Mouse (Mus musculus): ENCODE results near the gene Olfr1055. TPM values are rescaled to one million over a fixed set of nuclear protein-coding genes. Genes with fewer than 3 reads are reported as not detected.
"Not testable (repeated sequence)": the region's sequence is repeated elsewhere in the genome, so short reads cannot be mapped to it uniquely, and the experiment has no call there.

Gene Olfr1055
- not detected in 2 replicates for polyA plus RNA-seq (2016; fragmentation: Nextera tagmentation; extraction: Ambion mirVana)

DNA sequence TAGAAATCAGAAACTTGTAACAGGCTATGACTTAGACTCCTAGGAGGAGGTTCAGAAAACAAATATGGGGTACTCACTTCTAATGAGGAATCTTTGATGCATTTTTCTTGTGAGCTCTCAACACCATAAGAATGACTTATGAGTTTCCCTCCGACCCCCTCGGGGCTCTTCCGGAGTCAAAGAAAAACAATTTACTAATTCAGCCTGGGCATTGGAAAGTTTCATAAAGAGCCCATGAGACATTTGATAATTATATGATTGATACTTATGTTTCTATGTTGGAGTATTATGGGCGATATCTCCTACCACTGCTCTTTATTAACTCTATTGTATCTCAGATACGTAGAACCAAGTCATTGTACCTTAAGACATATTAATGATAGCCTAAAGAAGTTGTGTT, at the start of gene Olfr1055:
Gene Olfr1055 (minus strand): TSS at position 101 of the 400 bp plus-strand sequence.
- H3K4me1 ChIP-seq: no peaks in the 10 kb centered on the region
- no peaks in the 10 kb centered on the region for H3K9me3 ChIP-seq
- H3K9ac ChIP-seq: no peak within 1 kb of the TSS
- no peaks in the 10 kb centered on the region for H3K36me3 ChIP-seq
- no peak within 1 kb of the TSS for H3K4me2 ChIP-seq (replicated peaks)
- ATAC-seq (ENCODE audit: low FRiP score, low read depth): no peak
- no peaks in the 10 kb centered on the region for H3K27me3 ChIP-seq (replicated peaks)
- WGBS: 92% methylated on average over 5 of the region's 5 CpGs
- H3K27ac ChIP-seq: no peak within 1 kb of the TSS
- H3K4me3 ChIP-seq: no peak within 1 kb of the TSS

- no peak overlapping the region for H3K27ac ChIP-seq
- H3K4me1 ChIP-seq: no peaks in the 10 kb centered on the region
- WGBS: 95% methylated on average over 2 of the region's 2 CpGs
- H3K27me3 ChIP-seq (replicated peaks): no peaks in the 10 kb centered on the region
- no peaks in the 10 kb centered on the region for H3K9me3 ChIP-seq
- no peak overlapping the region for H3K4me2 ChIP-seq (replicated peaks)
- no peak overlapping the region for H3K9ac ChIP-seq
- H3K36me3 ChIP-seq: no peaks in the 10 kb centered on the region
- no peak for ATAC-seq (ENCODE audit: low FRiP score, low read depth)
- no peak overlapping the region for H3K4me3 ChIP-seq
These were observed 45.0 kb upstream of the Olfr1055 start for GRCm38 (mm10) chr2:86395114-86395513.

DNA sequence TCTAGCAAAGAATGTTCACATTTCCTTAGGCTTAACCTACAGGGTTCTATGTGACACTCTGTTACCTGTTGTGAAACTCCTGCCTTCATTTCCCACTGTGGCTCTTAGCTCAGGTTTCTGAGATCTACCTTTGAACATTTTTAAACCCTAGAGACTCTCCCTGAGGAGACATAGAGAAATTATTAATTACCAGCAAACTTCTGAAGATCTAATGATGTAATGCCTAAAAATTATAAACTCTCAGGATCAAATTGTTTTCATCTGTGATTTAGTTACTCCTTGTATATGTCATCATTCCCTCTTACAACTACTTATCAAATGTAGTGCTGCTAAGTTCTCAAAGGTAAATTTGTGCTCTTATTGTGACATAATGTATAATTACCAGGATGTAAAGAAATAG, 38.4 kb upstream of the Olfr1055 start, which contains the start of gene Olfr1058:
Gene Olfr1058 (minus strand): TSS at position 101 of the 400 bp plus-strand sequence.
- not testable (repeated sequence) for ATAC-seq (ENCODE audit: low FRiP score, low read depth); H3K27me3 ChIP-seq (replicated peaks); H3K9me3 ChIP-seq; H3K4me1 ChIP-seq; H3K4me2 ChIP-seq (replicated peaks); H3K36me3 ChIP-seq; H3K4me3 ChIP-seq; H3K27ac ChIP-seq; H3K9ac ChIP-seq

DNA sequence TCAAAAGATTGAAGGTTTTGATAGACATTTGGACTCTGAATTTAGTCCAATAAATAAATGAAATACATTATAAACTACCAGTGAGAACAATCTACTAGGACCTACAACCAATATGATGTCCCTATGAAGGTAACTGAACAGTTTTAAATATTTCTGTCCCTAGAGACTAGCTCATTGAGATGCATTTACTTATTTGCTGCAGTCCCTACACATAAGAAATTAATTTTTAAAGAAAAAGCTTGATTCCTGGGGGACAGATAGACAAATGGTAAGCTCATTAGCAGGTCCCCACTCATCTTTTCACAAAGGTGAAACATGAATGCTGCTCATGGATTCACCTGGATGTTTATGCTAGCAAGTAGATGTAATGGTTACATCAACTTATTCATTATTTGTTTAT, 28.2 kb upstream of the Olfr1055 start, which contains the start of gene Olfr1057:
Gene Olfr1057 (minus strand): TSS at position 101 of the 400 bp plus-strand sequence.
- Histone ChIP-seq H3K27me3 (replicated peaks) (no peaks in the 10 kb centered on the region), H3K9me3 (no peaks in the 10 kb centered on the region), H3K4me2 (replicated peaks) (no peak within 1 kb of the TSS), H3K4me3 (no peak within 1 kb of the TSS), H3K4me1 (no peaks in the 10 kb centered on the region), H3K9ac (no peak within 1 kb of the TSS), H3K27ac (no peak within 1 kb of the TSS), H3K36me3 (no peaks in the 10 kb centered on the region)
- no peak for ATAC-seq (ENCODE audit: low FRiP score, low read depth)

DNA sequence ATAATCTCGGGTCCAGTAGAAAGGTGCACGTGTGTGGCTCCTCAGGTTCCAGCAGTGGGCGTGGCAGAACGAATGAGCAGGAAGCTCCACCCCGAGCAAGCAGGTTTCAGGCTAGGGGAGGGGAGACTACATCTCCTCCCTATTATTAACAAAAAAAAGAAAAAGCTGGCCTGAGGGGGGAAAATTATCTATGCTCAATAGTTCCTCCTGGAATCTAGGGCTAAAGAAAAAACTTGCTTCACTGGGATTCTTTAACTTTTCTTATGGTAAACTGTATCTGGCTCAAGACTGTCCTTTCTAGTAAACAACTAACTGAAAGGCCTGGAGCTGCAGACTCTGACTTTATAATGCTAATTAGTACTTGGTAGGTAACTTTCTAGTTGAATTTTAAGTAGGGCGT, 16.3 kb upstream of the Olfr1055 start:
- H3K9ac ChIP-seq; H3K27ac ChIP-seq; H3K4me1 ChIP-seq; H3K4me3 ChIP-seq; H3K4me2 ChIP-seq (replicated peaks); H3K9me3 ChIP-seq; H3K27me3 ChIP-seq (replicated peaks); H3K36me3 ChIP-seq; ATAC-seq (ENCODE audit: low FRiP score, low read depth): not testable (repeated sequence)
- WGBS: no CpG with 5 or more reads among the region's 6 CpGs

DNA sequence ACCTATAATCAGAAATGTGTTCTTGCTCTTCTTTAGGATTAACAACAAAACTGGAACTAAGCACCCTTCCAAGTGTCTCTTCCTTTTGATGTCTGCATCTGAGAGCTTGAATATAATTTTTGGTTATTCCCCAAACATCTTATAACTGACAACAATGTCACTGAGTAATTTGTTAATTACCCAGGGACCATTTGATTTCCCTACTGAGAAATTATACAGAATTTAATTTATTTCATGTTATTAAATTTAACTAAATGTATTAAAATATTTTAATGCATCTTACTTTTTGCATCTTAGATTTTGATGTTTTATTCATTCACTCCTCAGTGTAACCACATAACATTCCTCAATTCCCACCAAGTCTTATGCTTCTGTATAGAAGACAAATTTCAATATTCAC, 12.3 kb upstream of the Olfr1055 start, which contains the start of gene Olfr1056:
Gene Olfr1056 (minus strand): TSS at position 101 of the 400 bp plus-strand sequence.
- Histone ChIP-seq H3K27me3 (replicated peaks) (no peaks in the 10 kb centered on the region), H3K4me1 (no peaks in the 10 kb centered on the region), H3K4me2 (replicated peaks) (no peak within 1 kb of the TSS), H3K4me3 (no peak within 1 kb of the TSS), H3K9ac (no peak within 1 kb of the TSS), H3K9me3 (no peaks in the 10 kb centered on the region), H3K27ac (no peak within 1 kb of the TSS), H3K36me3 (no peaks in the 10 kb centered on the region)
- no peak for ATAC-seq (ENCODE audit: low FRiP score, low read depth)

DNA sequence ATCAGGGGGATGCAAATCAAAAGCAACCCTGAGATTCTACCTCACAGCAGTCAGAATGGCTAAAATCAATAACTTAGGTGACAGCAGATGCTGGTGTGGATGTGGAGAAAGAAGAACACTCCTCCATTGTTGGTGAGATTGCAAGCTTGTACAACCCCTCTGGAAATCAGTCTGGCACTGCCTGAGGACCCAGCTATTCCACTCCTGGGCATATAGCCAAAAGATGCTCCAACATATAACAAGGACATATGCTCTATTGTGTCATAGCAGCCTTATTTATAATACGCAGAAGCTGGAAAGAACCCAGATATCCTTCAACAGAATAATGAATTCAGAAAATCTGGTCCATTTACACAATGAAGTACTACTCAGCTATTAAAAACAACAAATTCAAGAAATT, 1.7 kb upstream of the Olfr1055 start:
- ATAC-seq (ENCODE audit: low FRiP score, low read depth); H3K4me1 ChIP-seq; H3K27ac ChIP-seq; H3K4me3 ChIP-seq; H3K27me3 ChIP-seq (replicated peaks); H3K9ac ChIP-seq; H3K36me3 ChIP-seq; H3K9me3 ChIP-seq; H3K4me2 ChIP-seq (replicated peaks): not testable (repeated sequence)
- 89% methylated on average over 1 of the region's 1 CpGs for WGBS

GRCm38 (mm10) chr2:86335333-86335732, 14.8 kb downstream of the Olfr1055 start, which contains the start of gene Olfr1054:
Gene Olfr1054, minus strand, starts transcription at chr2:86335433.
- Histone ChIP-seq H3K9ac (no peak within 1 kb of the TSS), H3K4me2 (replicated peaks) (no peak within 1 kb of the TSS), H3K9me3 (no peaks in the 10 kb centered on the region), H3K27me3 (replicated peaks) (no peaks in the 10 kb centered on the region), H3K36me3 (no peaks in the 10 kb centered on the region), H3K4me1 (no peaks in the 10 kb centered on the region), H3K27ac (no peak within 1 kb of the TSS), H3K4me3 (no peak within 1 kb of the TSS)
- ATAC-seq (ENCODE audit: low FRiP score, low read depth): no peak
- WGBS: 85% methylated on average over 3 of the region's 3 CpGs

DNA sequence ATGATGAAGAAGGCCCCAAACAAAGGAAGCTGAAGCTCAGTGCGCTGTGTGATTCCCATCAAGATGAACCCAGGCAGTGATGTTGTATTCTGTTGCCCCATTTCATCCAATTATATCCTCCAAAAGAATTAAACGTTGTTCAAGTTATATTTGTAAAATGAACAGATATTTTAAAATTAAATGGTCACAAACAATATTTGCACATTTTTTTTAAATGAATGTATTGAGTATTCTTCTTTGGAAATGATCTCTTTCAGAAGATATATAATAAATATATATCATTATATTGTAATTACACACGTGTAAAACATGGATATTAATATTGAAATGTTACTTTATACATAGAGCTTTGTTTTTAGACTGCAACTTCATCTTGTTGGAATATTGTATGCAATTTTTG, 34.9 kb downstream of the Olfr1055 start, which contains the start of gene Olfr1053:
Gene Olfr1053 (minus strand): TSS at position 101 of the 400 bp plus-strand sequence.
- Histone ChIP-seq H3K27me3 (replicated peaks) (no peaks in the 10 kb centered on the region), H3K9ac (no peak within 1 kb of the TSS), H3K36me3 (no peaks in the 10 kb centered on the region), H3K4me2 (replicated peaks) (no peak within 1 kb of the TSS), H3K27ac (no peak within 1 kb of the TSS), H3K4me3 (no peak within 1 kb of the TSS), H3K4me1 (no peaks in the 10 kb centered on the region), H3K9me3 (no peaks in the 10 kb centered on the region)
- 57% methylated on average over 3 of the region's 3 CpGs for WGBS
- ATAC-seq (ENCODE audit: low FRiP score, low read depth): no peak

Other genes with a start within 250 kb of the Olfr1055 start
- gene Olfr1039, start 214.4 kb downstream of the Olfr1055 start, polyA plus RNA-seq (2016; fragmentation: Nextera tagmentation; extraction: Ambion mirVana): not detected in 2 replicates
- gene Olfr1040, start 203.6 kb downstream of the Olfr1055 start, polyA plus RNA-seq (2016; fragmentation: Nextera tagmentation; extraction: Ambion mirVana): not detected in 2 replicates
- not detected in 2 replicates for gene Olfr1042, start 188.4 kb downstream of the Olfr1055 start, polyA plus RNA-seq (2016; fragmentation: Nextera tagmentation; extraction: Ambion mirVana)
- not detected in 2 replicates for gene Olfr1043, start 182.8 kb downstream of the Olfr1055 start, polyA plus RNA-seq (2016; fragmentation: Nextera tagmentation; extraction: Ambion mirVana)
- not detected in 2 replicates for gene Olfr1044, start 172.5 kb downstream of the Olfr1055 start, polyA plus RNA-seq (2016; fragmentation: Nextera tagmentation; extraction: Ambion mirVana)
- gene Olfr52, start 164.6 kb downstream of the Olfr1055 start, polyA plus RNA-seq (2016; fragmentation: Nextera tagmentation; extraction: Ambion mirVana): not detected in 2 replicates
- gene Olfr1045, start 147.3 kb downstream of the Olfr1055 start, polyA plus RNA-seq (2016; fragmentation: Nextera tagmentation; extraction: Ambion mirVana): not detected in 2 replicates
- gene Olfr1046, start 131.0 kb downstream of the Olfr1055 start, polyA plus RNA-seq (2016; fragmentation: Nextera tagmentation; extraction: Ambion mirVana): not detected in 2 replicates
- gene Olfr1047, start 118.9 kb downstream of the Olfr1055 start, polyA plus RNA-seq (2016; fragmentation: Nextera tagmentation; extraction: Ambion mirVana): not detected in 2 replicates
- not detected in 2 replicates for gene Olfr1048, start 110.0 kb downstream of the Olfr1055 start, polyA plus RNA-seq (2016; fragmentation: Nextera tagmentation; extraction: Ambion mirVana)
- not detected in 2 replicates for gene Olfr1049, start 92.0 kb downstream of the Olfr1055 start, polyA plus RNA-seq (2016; fragmentation: Nextera tagmentation; extraction: Ambion mirVana)
- not detected in 2 replicates for gene Olfr1051, start 71.2 kb downstream of the Olfr1055 start, polyA plus RNA-seq (2016; fragmentation: Nextera tagmentation; extraction: Ambion mirVana)
- gene Olfr1052, start 57.8 kb downstream of the Olfr1055 start, polyA plus RNA-seq (2016; fragmentation: Nextera tagmentation; extraction: Ambion mirVana): not detected in 2 replicates
- not detected in 2 replicates for gene Olfr1053, start 35.0 kb downstream of the Olfr1055 start, polyA plus RNA-seq (2016; fragmentation: Nextera tagmentation; extraction: Ambion mirVana)
- not detected in 2 replicates for gene Olfr1054, start 14.9 kb downstream of the Olfr1055 start, polyA plus RNA-seq (2016; fragmentation: Nextera tagmentation; extraction: Ambion mirVana)
- not detected in 2 replicates for gene Olfr1056, start 12.2 kb upstream of the Olfr1055 start, polyA plus RNA-seq (2016; fragmentation: Nextera tagmentation; extraction: Ambion mirVana)
- gene Olfr1057, start 28.1 kb upstream of the Olfr1055 start, polyA plus RNA-seq (2016; fragmentation: Nextera tagmentation; extraction: Ambion mirVana): not detected in 2 replicates
- not detected in 2 replicates for gene Olfr1058, start 38.3 kb upstream of the Olfr1055 start, polyA plus RNA-seq (2016; fragmentation: Nextera tagmentation; extraction: Ambion mirVana)
- gene Olfr1061, start 63.8 kb upstream of the Olfr1055 start, polyA plus RNA-seq (2016; fragmentation: Nextera tagmentation; extraction: Ambion mirVana): not detected in 2 replicates
- not detected in 2 replicates for gene Olfr1062, start 76.5 kb upstream of the Olfr1055 start, polyA plus RNA-seq (2016; fragmentation: Nextera tagmentation; extraction: Ambion mirVana)
- not detected in 2 replicates for gene Olfr1065, start 100.3 kb upstream of the Olfr1055 start, polyA plus RNA-seq (2016; fragmentation: Nextera tagmentation; extraction: Ambion mirVana)
- not detected in 2 replicates for gene Olfr1066, start 106.0 kb upstream of the Olfr1055 start, polyA plus RNA-seq (2016; fragmentation: Nextera tagmentation; extraction: Ambion mirVana)
- not detected in 2 replicates for gene Olfr228, start 137.1 kb upstream of the Olfr1055 start, polyA plus RNA-seq (2016; fragmentation: Nextera tagmentation; extraction: Ambion mirVana)
- not detected in 2 replicates for gene Olfr1076, start 158.2 kb upstream of the Olfr1055 start, polyA plus RNA-seq (2016; fragmentation: Nextera tagmentation; extraction: Ambion mirVana)
- not detected in 2 replicates for gene Olfr1079, start 192.2 kb upstream of the Olfr1055 start, polyA plus RNA-seq (2016; fragmentation: Nextera tagmentation; extraction: Ambion mirVana)
- not detected in 2 replicates for gene Olfr1080, start 208.0 kb upstream of the Olfr1055 start, polyA plus RNA-seq (2016; fragmentation: Nextera tagmentation; extraction: Ambion mirVana)
- not detected in 2 replicates for gene Olfr1082, start 248.7 kb upstream of the Olfr1055 start, polyA plus RNA-seq (2016; fragmentation: Nextera tagmentation; extraction: Ambion mirVana)